Mouse (Mus musculus): ENCODE measurements at regions not wholly inside any gene's neighbourhood (a gene's known extent, or its start where the extent isn't known, plus 50 kb on each side); places are given as distances from the start of the nearest gene placed in this dataset.
"Not testable (repeated sequence)": the region's sequence is repeated elsewhere in the genome, so short reads cannot be mapped to it uniquely, and the experiment has no call there.

GRCm38 (mm10) chr12:39646556-39646955, 391.3 kb downstream of the Arl4a start:
- H3K27ac ChIP-seq, result no peak overlapping the region
- no peaks in the 10 kb centered on the region for H3K27me3 ChIP-seq
- H3K4me2 ChIP-seq, result no peak overlapping the region
- no peak; the same call in 1 of the 2 replicates for ATAC-seq
- no peak overlapping the region for H3K4me3 ChIP-seq
- no peaks in the 10 kb centered on the region for H3K36me3 ChIP-seq (ENCODE audit: poor library complexity, severe bottlenecking)
- 52% methylated on average over 3 of the region's 3 CpGs for WGBS
- H3K9ac ChIP-seq, result no peak overlapping the region
- no peaks in the 10 kb centered on the region for H3K9me3 ChIP-seq (replicated peaks)
- H3K4me1 ChIP-seq, result 0 out of 2 replicates have a peak, but pooled peaks cover 3% of the 10 kb centered on the region

- WGBS, result 36% methylated on average over 4 of the region's 4 CpGs
- no peaks in the 10 kb centered on the region for H3K36me3 ChIP-seq (ENCODE audit: poor library complexity, severe bottlenecking)
- H3K4me3 ChIP-seq, result no peak overlapping the region
- H3K27ac ChIP-seq, result no peak overlapping the region
- H3K9ac ChIP-seq, result no peak overlapping the region
- no peaks in the 10 kb centered on the region for H3K27me3 ChIP-seq
- no peak overlapping the region for H3K4me2 ChIP-seq
- H3K4me1 ChIP-seq, result 0 out of 2 replicates have a peak, but pooled peaks cover 3% of the 10 kb centered on the region
- ATAC-seq, result peak; percentile 73; the same call in 1 of the 2 replicates
- H3K9me3 ChIP-seq (replicated peaks), result no peaks in the 10 kb centered on the region
Observed at GRCm38 (mm10) chr12:39645581-39645980, 392.2 kb downstream of the Arl4a start.

GRCm38 (mm10) chr12:39639246-39639645, 398.6 kb downstream of the Arl4a start:
- Histone ChIP-seq H3K4me3 (no peak overlapping the region), H3K27ac (no peak overlapping the region), H3K9me3 (replicated peaks) (no peaks in the 10 kb centered on the region), H3K4me1 (no peaks in the 10 kb centered on the region), H3K36me3 (ENCODE audit: poor library complexity, severe bottlenecking) (no peaks in the 10 kb centered on the region), H3K27me3 (no peaks in the 10 kb centered on the region), H3K4me2 (no peak overlapping the region), H3K9ac (no peak overlapping the region)
- WGBS, result 90% methylated on average over 6 of the region's 6 CpGs
- ATAC-seq, result no peak

GRCm38 (mm10) chr12:39634337-39634736, 403.5 kb downstream of the Arl4a start:
- H3K9me3 ChIP-seq (replicated peaks), result no peaks in the 10 kb centered on the region
- H3K36me3 ChIP-seq (ENCODE audit: poor library complexity, severe bottlenecking), result no peaks in the 10 kb centered on the region
- no peaks in the 10 kb centered on the region for H3K4me1 ChIP-seq
- no peaks in the 10 kb centered on the region for H3K27me3 ChIP-seq
- H3K4me2 ChIP-seq, result no peak overlapping the region
- H3K27ac ChIP-seq, result no peak overlapping the region
- WGBS, result 81% methylated on average over 4 of the region's 4 CpGs
- H3K4me3 ChIP-seq, result no peak overlapping the region
- no peak overlapping the region for H3K9ac ChIP-seq
- ATAC-seq, result no peak

- peak; percentile 36; the same call in 1 of the 2 replicates for ATAC-seq
- WGBS, result 88% methylated on average over 1 of the region's 1 CpGs
- Histone ChIP-seq H3K27me3 (no peaks in the 10 kb centered on the region), H3K36me3 (ENCODE audit: poor library complexity, severe bottlenecking) (no peaks in the 10 kb centered on the region), H3K4me2 (no peak overlapping the region), H3K4me3 (no peak overlapping the region), H3K9me3 (replicated peaks) (no peaks in the 10 kb centered on the region), H3K27ac (no peak overlapping the region), H3K4me1 (no peaks in the 10 kb centered on the region), H3K9ac (no peak overlapping the region)
Observed at GRCm38 (mm10) chr12:39621266-39621665, 416.6 kb downstream of the Arl4a start.

GRCm38 (mm10) chr12:39605289-39605688, 432.5 kb downstream of the Arl4a start:
- H3K27me3 ChIP-seq, result no peaks in the 10 kb centered on the region
- H3K36me3 ChIP-seq (ENCODE audit: poor library complexity, severe bottlenecking), result no peaks in the 10 kb centered on the region
- no peak overlapping the region for H3K9ac ChIP-seq
- no peak overlapping the region for H3K4me2 ChIP-seq
- H3K4me3 ChIP-seq, result no peak overlapping the region
- H3K27ac ChIP-seq, result no peak overlapping the region
- H3K4me1 ChIP-seq, result no peaks in the 10 kb centered on the region
- ATAC-seq, result no peak
- 75% methylated on average over 3 of the region's 3 CpGs for WGBS
- no peaks in the 10 kb centered on the region for H3K9me3 ChIP-seq (replicated peaks)

GRCm38 (mm10) chr12:39604723-39605122, 433.1 kb downstream of the Arl4a start:
- Histone ChIP-seq H3K36me3 (ENCODE audit: poor library complexity, severe bottlenecking) (no peaks in the 10 kb centered on the region), H3K4me2 (no peak overlapping the region), H3K9ac (no peak overlapping the region), H3K4me1 (no peaks in the 10 kb centered on the region), H3K9me3 (replicated peaks) (no peaks in the 10 kb centered on the region), H3K4me3 (no peak overlapping the region), H3K27ac (no peak overlapping the region), H3K27me3 (no peaks in the 10 kb centered on the region)
- WGBS, result 86% methylated on average over 4 of the region's 4 CpGs
- ATAC-seq, result no peak

- no peak overlapping the region for H3K27ac ChIP-seq
Observed at GRCm38 (mm10) chr12:39594726-39595125, 443.1 kb downstream of the Arl4a start.

GRCm38 (mm10) chr12:39593781-39594180, 444.0 kb downstream of the Arl4a start:
- not testable (repeated sequence) for H3K4me2 ChIP-seq; H3K36me3 ChIP-seq (ENCODE audit: poor library complexity, severe bottlenecking); H3K4me1 ChIP-seq; H3K9me3 ChIP-seq (replicated peaks); H3K27ac ChIP-seq; H3K27me3 ChIP-seq; H3K4me3 ChIP-seq; ATAC-seq; H3K9ac ChIP-seq

More at GRCm38 (mm10) chr12:39594726-39595125, 443.1 kb downstream of the Arl4a start:
- no peak for ATAC-seq
- Histone ChIP-seq H3K9me3 (replicated peaks) (no peaks in the 10 kb centered on the region), H3K36me3 (ENCODE audit: poor library complexity, severe bottlenecking) (no peaks in the 10 kb centered on the region), H3K4me1 (no peaks in the 10 kb centered on the region), H3K4me3 (no peak overlapping the region), H3K27me3 (no peaks in the 10 kb centered on the region), H3K9ac (no peak overlapping the region), H3K4me2 (no peak overlapping the region)
- WGBS, result 71% methylated on average over 1 of the region's 1 CpGs

GRCm38 (mm10) chr12:39587204-39587909, 450.5 kb downstream of the Arl4a start:
- Histone ChIP-seq H3K4me3 (no peak overlapping the region), H3K27ac (no peak overlapping the region), H3K4me1 (no peaks in the 10 kb centered on the region), H3K36me3 (ENCODE audit: poor library complexity, severe bottlenecking) (no peaks in the 10 kb centered on the region), H3K4me2 (no peak overlapping the region), H3K9me3 (replicated peaks) (no peaks in the 10 kb centered on the region), H3K27me3 (no peaks in the 10 kb centered on the region), H3K9ac (no peak overlapping the region)
- WGBS, result 42% methylated on average over 5 of the region's 5 CpGs
- ATAC-seq, result peak; percentile 21; the same call in 1 of the 2 replicates

- ATAC-seq, result no peak
- Histone ChIP-seq H3K4me3 (no peak overlapping the region), H3K9me3 (replicated peaks) (no peaks in the 10 kb centered on the region), H3K9ac (no peak overlapping the region), H3K36me3 (ENCODE audit: poor library complexity, severe bottlenecking) (no peaks in the 10 kb centered on the region), H3K4me2 (no peak overlapping the region), H3K27me3 (no peaks in the 10 kb centered on the region), H3K4me1 (no peaks in the 10 kb centered on the region), H3K27ac (no peak overlapping the region)
- 88% methylated on average over 4 of the region's 4 CpGs for WGBS
Observed at GRCm38 (mm10) chr12:39586163-39586562, 451.7 kb downstream of the Arl4a start.

- no peak overlapping the region for H3K4me2 ChIP-seq
- no peak overlapping the region for H3K27ac ChIP-seq
- H3K4me1 ChIP-seq, result no peaks in the 10 kb centered on the region
- H3K4me3 ChIP-seq, result no peak overlapping the region
- H3K9me3 ChIP-seq (replicated peaks), result no peaks in the 10 kb centered on the region
- H3K27me3 ChIP-seq, result no peaks in the 10 kb centered on the region
- ATAC-seq, result no peak
- 69% methylated on average over 1 of the region's 1 CpGs for WGBS
- no peaks in the 10 kb centered on the region for H3K36me3 ChIP-seq (ENCODE audit: poor library complexity, severe bottlenecking)
- no peak overlapping the region for H3K9ac ChIP-seq
Observed at GRCm38 (mm10) chr12:39577610-39578009, 460.2 kb downstream of the Arl4a start.

GRCm38 (mm10) chr12:39572802-39573201, 465.0 kb downstream of the Arl4a start:
- no peak overlapping the region for H3K9ac ChIP-seq
- H3K4me2 ChIP-seq, result no peak overlapping the region
- no peaks in the 10 kb centered on the region for H3K36me3 ChIP-seq (ENCODE audit: poor library complexity, severe bottlenecking)
- no peaks in the 10 kb centered on the region for H3K27me3 ChIP-seq
- H3K9me3 ChIP-seq (replicated peaks), result no peaks in the 10 kb centered on the region
- H3K4me1 ChIP-seq, result no peaks in the 10 kb centered on the region
- H3K27ac ChIP-seq, result no peak overlapping the region
- H3K4me3 ChIP-seq, result no peak overlapping the region
- no peak; the same call in 1 of the 2 replicates for ATAC-seq
- 67% methylated on average over 1 of the region's 1 CpGs for WGBS

Measured in forebrain, embryonic 13.5 days (tissue).